Mouse (Mus musculus): ENCODE data around the gene Kat7. TPM values are rescaled to one million over a fixed set of nuclear protein-coding genes. Genes with fewer than 3 reads are reported as not detected.

Kat7 gene
- 23.2 and 26.3 TPM in 2 replicates for polyA plus RNA-seq (2012; rRNA removed)

GRCm38 (mm10) chr11:95310007-95310647 lies at the start of gene Kat7:
Gene Kat7 (minus strand): TSS chr11:95310246.

GRCm38 (mm10) chr11:95336568-95337128 lies 26.6 kb upstream of the Kat7 start, which contains the start of gene Fam117a:
Gene Fam117a (plus strand): TSS chr11:95337018.

GRCm38 (mm10) chr11:95261178-95261751 lies 48.8 kb downstream of the Kat7 start, which contains the start of gene Tac4:
Gene Tac4 (plus strand): TSS chr11:95261529.

Other genes with a start within 250 kb of the Kat7 start
- gene Itga3, start 233.4 kb downstream of the Kat7 start, polyA plus RNA-seq (2012; rRNA removed), result 104 and 107 TPM in 2 replicates
- 0.14 TPM in 1 of 2 replicates, not detected in the other for gene Dlx3, start 190.1 kb downstream of the Kat7 start, polyA plus RNA-seq (2012; rRNA removed)
- gene Dlx4, start 164.0 kb downstream of the Kat7 start, polyA plus RNA-seq (2012; rRNA removed), result not detected in 2 replicates
- not detected in 2 replicates for gene Tac4, start 48.7 kb downstream of the Kat7 start, polyA plus RNA-seq (2012; rRNA removed)
- 24.4 and 28.3 TPM in 2 replicates for gene Fam117a, start 26.8 kb upstream of the Kat7 start, polyA plus RNA-seq (2012; rRNA removed)
- gene Slc35b1, start 74.4 kb upstream of the Kat7 start, polyA plus RNA-seq (2012; rRNA removed), result 55.3 and 79.9 TPM in 2 replicates
- 28.8 and 30.9 TPM in 2 replicates for gene Spop, start 103.8 kb upstream of the Kat7 start, polyA plus RNA-seq (2012; rRNA removed)
- gene Nxph3, start 204.3 kb upstream of the Kat7 start, polyA plus RNA-seq (2012; rRNA removed), result 1.9 and 2.3 TPM in 2 replicates